Mouse (Mus musculus): Measurements from ENCODE around the gene Dpf3. TPM values are rescaled to one million over a fixed set of nuclear protein-coding genes. Genes with fewer than 3 reads are reported as not detected.

The Dpf3 gene
- polyA plus RNA-seq, 1 experiment from 2014 or later, result 4.2 TPM

DNA sequence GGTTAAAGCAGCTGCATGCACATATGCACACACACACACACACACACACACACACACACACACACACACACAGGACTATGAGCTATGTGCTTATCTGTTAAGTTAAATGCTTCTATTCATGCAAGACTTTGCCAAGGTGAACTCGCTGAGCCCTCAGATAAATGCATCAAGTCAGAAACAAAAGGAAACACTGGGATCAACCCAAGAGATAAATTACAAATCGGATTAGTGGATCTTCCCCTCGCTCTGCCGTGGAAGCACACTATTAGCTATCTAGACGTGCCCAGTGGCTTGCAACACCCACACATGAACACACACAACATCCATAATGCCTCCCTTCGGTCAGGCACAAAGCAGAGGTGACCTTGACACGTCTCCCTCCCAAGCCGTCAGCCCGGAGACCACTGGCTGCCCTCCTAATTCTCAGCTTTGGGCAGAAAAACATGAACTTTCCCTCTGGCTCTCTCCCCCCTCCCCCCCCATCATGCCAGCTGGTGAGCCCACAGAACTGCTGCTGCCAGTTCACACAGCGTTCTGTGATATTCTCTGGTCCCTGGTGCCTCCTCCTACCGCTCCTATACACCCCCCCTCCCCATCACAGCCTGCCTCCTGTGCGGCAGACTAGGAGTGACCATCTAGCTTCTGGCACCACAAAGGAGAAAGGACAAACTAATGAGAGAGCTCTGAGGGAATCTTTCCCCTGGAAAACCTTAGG lies 317.9 kb downstream of the Dpf3 start:
- H3K27me3 ChIP-seq (ENCODE audit: control insufficient read depth, insufficient read depth, low read length), result no peaks in the 10 kb centered on the region
- no peak; the same call in 1 of the 2 replicates for ATAC-seq (ENCODE audit: insufficient read depth, low FRiP score)
- no peak overlapping the region for H3K27ac ChIP-seq (ENCODE audit: low read length)
- H3K9me3 ChIP-seq (replicated peaks; ENCODE audit: control insufficient read depth, low read length), result no peaks in the 10 kb centered on the region
- H3K4me3 ChIP-seq (replicated peaks; ENCODE audit: low read length), result no peak overlapping the region
- no peaks in the 10 kb centered on the region for H3K36me3 ChIP-seq (ENCODE audit: control insufficient read depth, insufficient read depth, low read length)
- H3K9ac ChIP-seq (ENCODE audit: low read length), result no peak overlapping the region
- no peaks in the 10 kb centered on the region for H3K4me1 ChIP-seq (ENCODE audit: control insufficient read depth, insufficient read depth, low read length)
- WGBS, result 31% methylated on average over 12 of the region's 12 CpGs
- no peak overlapping the region for H3K4me2 ChIP-seq (ENCODE audit: low read depth, low read length)

DNA sequence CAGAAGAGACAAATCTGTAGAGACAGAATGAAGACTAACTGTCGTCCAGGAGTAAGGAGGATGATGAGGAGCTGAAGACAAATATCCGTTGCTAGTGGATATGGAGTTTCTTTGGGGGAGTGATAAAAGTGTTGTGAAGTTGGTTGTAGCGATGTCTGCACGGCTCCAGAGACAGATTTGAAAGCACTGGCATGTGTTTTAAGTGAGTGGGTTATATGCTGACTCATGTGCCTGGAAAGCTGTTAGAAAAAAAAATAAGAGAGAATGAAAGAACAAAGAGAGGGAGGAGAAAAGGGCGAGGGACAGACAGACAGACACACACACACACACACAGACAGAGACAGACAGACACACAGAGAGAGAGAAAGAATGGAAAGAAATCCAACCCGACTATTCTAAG lies 319.2 kb downstream of the Dpf3 start:
- Histone ChIP-seq H3K4me3 (replicated peaks; ENCODE audit: low read length) (no peak overlapping the region), H3K36me3 (ENCODE audit: control insufficient read depth, insufficient read depth, low read length) (no peaks in the 10 kb centered on the region), H3K4me2 (ENCODE audit: low read depth, low read length) (no peak overlapping the region), H3K27ac (ENCODE audit: low read length) (no peak overlapping the region), H3K9ac (ENCODE audit: low read length) (no peak overlapping the region), H3K27me3 (ENCODE audit: control insufficient read depth, insufficient read depth, low read length) (no peaks in the 10 kb centered on the region), H3K4me1 (ENCODE audit: control insufficient read depth, insufficient read depth, low read length) (no peaks in the 10 kb centered on the region), H3K9me3 (replicated peaks; ENCODE audit: control insufficient read depth, low read length) (no peaks in the 10 kb centered on the region)
- ATAC-seq (ENCODE audit: insufficient read depth, low FRiP score), result no peak
- 78% methylated on average over 6 of the region's 6 CpGs for WGBS

DNA sequence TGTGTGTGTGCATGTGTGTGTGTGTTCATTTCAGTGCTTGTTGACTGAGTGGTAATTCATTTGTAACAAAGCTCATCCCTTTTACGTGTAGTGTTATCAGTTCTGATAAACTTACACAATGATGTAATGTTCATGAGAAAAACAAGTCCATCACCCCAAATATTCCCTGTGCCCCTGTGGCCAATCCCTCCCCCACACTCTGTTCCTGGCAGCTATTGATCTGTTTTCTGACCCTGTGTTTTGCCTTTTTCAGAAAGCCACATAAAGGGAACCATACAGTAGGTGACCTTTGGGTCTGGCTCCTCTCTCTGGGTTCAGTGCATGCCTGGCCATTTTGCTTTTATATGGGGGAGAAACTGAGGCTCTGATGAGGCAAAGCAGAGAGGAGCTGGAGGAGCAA lies 322.5 kb downstream of the Dpf3 start:
- H3K36me3 ChIP-seq (ENCODE audit: control insufficient read depth, insufficient read depth, low read length), result no peaks in the 10 kb centered on the region
- no peaks in the 10 kb centered on the region for H3K4me1 ChIP-seq (ENCODE audit: control insufficient read depth, insufficient read depth, low read length)
- no peak overlapping the region for H3K4me3 ChIP-seq (replicated peaks; ENCODE audit: low read length)
- WGBS, result 41% methylated on average over 1 of the region's 1 CpGs
- H3K9ac ChIP-seq (ENCODE audit: low read length), result no peak overlapping the region
- no peak for ATAC-seq (ENCODE audit: insufficient read depth, low FRiP score)
- H3K27ac ChIP-seq (ENCODE audit: low read length), result no peak overlapping the region
- H3K27me3 ChIP-seq (ENCODE audit: control insufficient read depth, insufficient read depth, low read length), result no peaks in the 10 kb centered on the region
- no peaks in the 10 kb centered on the region for H3K9me3 ChIP-seq (replicated peaks; ENCODE audit: control insufficient read depth, low read length)
- no peak overlapping the region for H3K4me2 ChIP-seq (ENCODE audit: low read depth, low read length)

Other genes with a start within 250 kb of the Dpf3 start
- 37.1 and 42.0 TPM in 2 replicates for gene Dcaf4, start 32.8 kb upstream of the Dpf3 start, polyA plus RNA-seq (2015; fragmentation: Nextera tagmentation; extraction: Ambion mirVana)
- gene Zfyve1, start 109.5 kb upstream of the Dpf3 start, polyA plus RNA-seq (2015; fragmentation: Nextera tagmentation; extraction: Ambion mirVana), result 15.6 and 16.6 TPM in 2 replicates
- gene Rbm25, start 143.5 kb upstream of the Dpf3 start, polyA plus RNA-seq (2015; fragmentation: Nextera tagmentation; extraction: Ambion mirVana), result 200 and 201 TPM in 2 replicates
- gene Psen1, start 200.4 kb upstream of the Dpf3 start, polyA plus RNA-seq (2015; fragmentation: Nextera tagmentation; extraction: Ambion mirVana), result 76.9 and 86.4 TPM in 2 replicates

All from stomach, embryonic 16.5 days (tissue).